Mouse (Mus musculus) right cerebral cortex, postnatal 36 days (tissue): ENCODE results near the gene Sema4d.

Source experiments
- DNase-seq, 2 experiments: peaks; one replicate each; pipeline ENCODE4 v3.0.0; 2022; ENCODE audit warnings: low spot score in 2 of 2, mixed read lengths in 1 of 2

Sema4d gene

GRCm38 (mm10) chr13:51814646-51815045 lies 21.1 kb upstream of the Sema4d start:
- no peak for DNase-seq

GRCm38 (mm10) chr13:51813621-51814615 lies 20.4 kb upstream of the Sema4d start:
- no peak for DNase-seq

GRCm38 (mm10) chr13:51808141-51808540 lies 14.6 kb upstream of the Sema4d start:
- DNase-seq, result peak in 1 of 2 experiments; percentile 55

- DNase-seq, result no peak
These were observed 12.7 kb upstream of the Sema4d start for GRCm38 (mm10) chr13:51806220-51806619.

GRCm38 (mm10) chr13:51805634-51806033 lies 12.1 kb upstream of the Sema4d start:
- DNase-seq, result no peak

DNA sequence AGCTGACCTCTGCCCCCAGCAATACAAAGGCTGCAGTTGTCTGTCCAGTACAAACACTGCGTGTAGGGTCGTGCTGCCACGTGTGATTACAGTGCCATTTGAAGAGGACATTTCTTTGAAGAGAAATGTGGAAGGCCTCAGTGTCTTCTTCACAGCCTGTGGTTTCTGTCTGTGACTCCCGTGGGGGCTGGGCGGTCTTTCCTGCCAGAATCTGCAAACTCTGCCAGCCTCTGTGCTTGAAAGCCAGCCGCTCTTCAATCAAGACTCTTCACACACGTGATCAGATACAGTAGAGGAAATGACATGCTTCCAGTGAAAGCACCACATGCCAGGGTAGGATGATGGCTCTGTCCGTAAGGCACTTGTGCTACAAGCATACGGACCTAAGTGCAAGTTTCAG lies 7.4 kb upstream of the Sema4d start:
- DNase-seq, result no peak

- DNase-seq, result no peak
These were observed 6.4 kb upstream of the Sema4d start for GRCm38 (mm10) chr13:51799735-51800522.

DNA sequence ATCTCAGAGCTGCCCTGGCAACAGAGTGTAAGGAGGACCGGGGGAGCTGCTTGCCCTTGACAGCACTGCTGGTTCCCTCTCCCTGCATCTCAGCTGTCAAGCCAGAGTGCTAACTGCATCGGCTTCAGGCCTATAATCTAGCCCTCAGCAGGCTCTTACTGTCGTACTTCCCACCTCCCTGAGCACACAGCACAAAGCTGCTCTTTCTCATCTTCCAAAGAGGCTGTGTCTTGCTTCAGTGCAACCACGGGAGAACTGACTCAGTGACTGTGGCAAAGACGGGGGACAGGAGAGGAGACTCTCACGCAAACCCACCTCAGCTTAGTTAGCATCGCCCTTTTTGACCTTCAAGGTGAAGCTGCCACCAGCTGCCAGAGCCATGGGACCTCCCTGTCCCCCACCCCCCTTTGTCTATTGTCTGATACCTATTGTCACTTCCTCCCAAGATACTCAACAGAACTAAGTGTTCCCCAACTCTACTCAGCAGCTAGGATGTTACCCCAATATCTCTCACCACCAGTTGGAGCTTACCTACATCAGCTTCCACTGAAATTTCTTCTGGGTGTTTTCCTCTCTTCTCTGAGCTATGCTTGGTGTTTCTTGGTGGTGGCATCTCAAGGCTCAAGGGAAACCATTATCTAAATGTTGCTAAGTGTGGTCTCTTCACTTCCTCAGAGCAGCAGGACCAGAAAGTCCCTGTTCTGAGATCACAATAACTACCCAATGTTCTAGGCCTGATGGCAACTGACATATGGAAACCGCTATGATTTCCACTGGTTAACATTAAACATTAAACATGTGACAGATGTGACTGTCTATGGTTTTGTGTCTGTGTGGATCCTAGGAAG lies 4.6 kb upstream of the Sema4d start:
- DNase-seq, result no peak

GRCm38 (mm10) chr13:51793948-51794347 lies 401 bp upstream of the Sema4d start:
- no peak for DNase-seq

DNA sequence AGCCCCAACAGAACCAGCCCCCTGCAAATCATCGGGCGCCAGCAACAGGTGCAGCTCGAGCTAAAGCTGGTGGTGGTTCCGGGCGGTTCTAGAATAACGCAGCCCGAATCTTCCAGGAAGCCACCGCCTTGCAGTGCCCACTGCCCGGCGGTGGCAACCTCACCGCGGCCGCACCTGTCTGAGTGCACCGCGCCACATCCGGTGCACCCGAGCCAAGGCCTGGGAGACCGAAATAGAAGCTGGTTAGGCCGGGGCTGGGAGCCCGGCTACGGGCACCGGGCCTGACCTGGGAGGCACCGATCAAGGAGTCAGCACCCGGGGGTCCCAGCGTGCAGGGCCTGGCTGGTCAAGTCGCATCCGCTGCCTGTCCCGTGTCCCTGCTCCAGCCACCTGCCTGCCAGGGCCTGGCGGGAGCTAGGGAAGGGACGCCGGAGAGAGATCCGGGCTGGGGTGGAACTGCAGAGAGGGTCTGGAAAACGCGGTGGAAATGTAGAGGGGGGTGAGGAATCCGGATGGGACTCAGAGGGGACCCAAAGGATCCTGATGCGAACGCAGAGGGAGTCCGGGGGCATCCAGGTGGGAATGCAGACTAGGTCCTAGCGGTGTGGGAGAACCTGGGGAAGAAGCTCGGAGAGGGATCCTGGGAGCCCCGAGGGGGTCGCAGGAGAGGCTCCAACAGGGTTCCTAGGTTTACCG lies 670 bp downstream of the Sema4d start:
- peak in 1 of 2 experiments; percentile 30 for DNase-seq

DNA sequence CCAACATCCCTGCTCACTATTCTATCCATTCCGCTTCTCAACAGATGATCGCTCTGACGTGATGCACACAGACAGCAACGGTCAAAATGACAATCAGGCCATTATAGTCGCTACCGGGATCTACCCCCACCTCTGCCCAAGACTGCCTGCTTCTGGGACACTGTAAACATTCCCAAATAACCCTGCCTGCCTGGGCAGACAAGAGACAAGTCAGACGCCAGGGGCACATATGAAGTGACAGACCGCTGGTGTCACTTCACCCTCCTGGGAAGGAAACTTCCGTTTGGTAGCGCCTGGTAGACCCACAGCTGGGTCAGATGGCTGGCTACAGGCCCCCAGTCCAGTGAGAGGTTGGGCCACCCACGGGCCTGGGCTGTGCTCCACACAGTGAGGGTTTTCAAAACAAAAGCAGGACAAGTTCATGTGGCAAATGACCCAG lies 1.4 kb downstream of the Sema4d start:
- DNase-seq, result no peak

DNA sequence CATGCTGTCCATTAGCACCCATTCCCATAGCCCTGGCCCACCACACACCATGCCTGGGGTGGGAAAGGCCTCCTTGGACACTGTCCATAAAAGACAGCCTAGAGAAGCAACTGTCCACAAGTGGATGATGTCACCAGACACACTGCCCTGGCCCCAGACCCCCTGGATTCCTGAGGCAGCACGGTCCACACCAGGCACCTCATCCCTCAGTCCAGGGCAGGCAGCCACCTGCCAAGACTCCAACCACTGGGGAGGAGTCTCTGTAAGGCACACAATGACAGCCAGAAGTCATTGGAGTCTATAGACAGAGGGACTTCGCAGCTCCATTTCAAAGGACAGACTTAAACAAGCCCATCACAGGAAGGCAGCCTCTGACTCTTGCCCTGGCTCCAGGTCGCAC lies 1.9 kb downstream of the Sema4d start:
- no peak for DNase-seq

- no peak for DNase-seq
These were observed 2.8 kb downstream of the Sema4d start for GRCm38 (mm10) chr13:51790793-51791192.

GRCm38 (mm10) chr13:51787858-51788257 lies 5.7 kb downstream of the Sema4d start:
- no peak for DNase-seq

- no peak for DNase-seq
These were observed 6.9 kb downstream of the Sema4d start for GRCm38 (mm10) chr13:51786616-51787015.

- DNase-seq, result no peak
These were observed 9.1 kb downstream of the Sema4d start for GRCm38 (mm10) chr13:51784476-51784875.

DNA sequence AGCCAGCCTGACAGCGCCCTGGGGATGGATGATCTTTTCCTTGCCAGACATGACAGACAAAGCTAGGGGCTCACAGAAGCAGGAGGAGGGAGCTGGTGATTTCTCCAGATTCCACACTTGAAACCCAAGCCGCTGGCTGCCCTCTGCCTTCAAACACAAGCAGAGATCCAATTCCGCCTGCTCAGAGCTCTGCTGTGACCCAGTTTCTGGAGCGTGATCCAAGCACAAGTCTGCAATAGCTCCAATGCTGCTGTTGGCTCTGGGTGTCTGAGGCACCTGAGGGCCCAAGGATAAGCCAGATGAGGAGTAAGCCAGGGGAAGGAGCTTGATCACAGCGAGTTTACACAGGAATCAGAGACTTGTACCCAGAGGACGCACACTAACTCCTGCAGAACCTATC lies 9.7 kb downstream of the Sema4d start:
- peak in 1 of 2 experiments; percentile 51 for DNase-seq

DNA sequence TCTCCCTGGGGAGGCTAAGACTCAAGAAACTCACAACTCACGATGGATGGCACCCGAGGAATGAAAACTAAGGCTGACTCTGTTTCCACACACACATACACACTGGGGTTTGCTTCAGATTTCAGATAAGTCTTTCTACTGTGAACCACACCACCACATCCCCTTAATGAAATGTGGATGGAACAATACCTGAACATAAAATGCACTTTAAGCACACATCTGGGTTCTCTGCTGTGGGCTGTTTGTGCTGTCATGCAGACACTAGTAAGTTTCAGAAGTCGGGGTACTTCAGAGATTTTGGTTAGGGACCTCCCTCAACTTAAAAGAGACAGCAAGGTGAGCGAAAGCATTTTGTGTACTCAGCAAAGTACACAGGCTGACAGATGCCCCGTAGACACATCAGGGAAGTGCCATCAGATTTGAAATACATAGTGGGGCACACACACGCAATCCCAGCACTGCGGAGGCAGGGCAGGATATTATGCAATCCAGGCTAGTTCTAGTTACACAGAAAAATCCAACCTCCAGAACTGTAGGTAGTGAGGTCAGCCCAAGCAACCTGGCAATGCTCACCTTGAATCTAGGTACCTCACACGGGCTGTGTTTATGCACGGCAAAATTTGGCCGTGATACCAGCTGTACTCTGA lies 12.9 kb downstream of the Sema4d start:
- no peak for DNase-seq

DNA sequence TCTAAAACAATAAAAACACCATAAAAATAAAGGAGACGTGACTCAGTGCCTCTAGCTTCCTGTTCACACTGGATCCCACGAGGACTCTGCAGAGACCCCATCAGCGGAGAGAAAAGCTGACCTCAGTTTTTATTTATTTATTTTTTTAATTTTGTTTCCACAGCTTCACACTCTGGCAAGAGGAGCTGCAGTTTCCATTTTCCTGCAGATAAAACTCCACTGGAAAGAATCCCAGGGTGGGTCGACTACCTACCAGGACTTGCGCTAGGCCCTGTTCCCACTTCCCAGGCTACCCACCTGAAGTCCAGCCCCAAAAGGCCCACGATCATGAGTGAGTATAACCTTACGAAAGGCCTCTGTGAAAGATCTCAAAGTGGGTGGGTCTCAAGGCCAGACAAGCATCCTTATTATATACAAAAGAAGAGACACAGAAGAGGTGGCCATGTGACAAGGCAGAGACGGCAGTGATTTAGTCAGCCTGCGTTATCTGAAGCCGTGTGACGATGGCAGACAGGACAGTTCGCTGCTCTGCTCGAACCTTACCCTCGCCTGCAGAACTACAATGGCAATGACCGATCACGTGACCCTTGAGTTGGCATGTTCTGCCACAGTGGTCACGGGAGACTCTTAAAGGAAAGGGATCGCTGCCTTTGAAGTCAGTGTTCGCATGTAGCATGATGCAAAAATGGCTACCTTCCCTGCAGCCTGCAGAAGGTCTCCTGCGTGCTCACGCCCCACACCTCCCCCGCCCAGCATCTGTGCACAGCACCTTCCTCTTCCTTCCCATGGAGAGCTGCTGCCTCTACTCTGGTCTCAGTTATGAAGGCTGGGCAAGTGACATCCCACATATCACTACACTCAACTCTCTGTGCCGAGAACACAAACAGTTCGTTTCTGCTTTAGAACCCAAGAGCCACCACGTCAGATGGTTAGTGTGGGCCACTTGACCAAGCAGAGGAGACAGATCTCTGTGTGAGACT lies 14.3 kb downstream of the Sema4d start:
- DNase-seq, result no peak
